Mouse (Mus musculus) olfactory bulb, adult 2 months (tissue): ENCODE results near the gene Nxpe5.

Source experiments
- CTCF ChIP-seq: fragments of 200-500 bp; IDR thresholded peaks from 2 replicates; pipeline ENCODE4 v1.5.1; 2012; ENCODE audit warnings: low read depth, mild to moderate bottlenecking, low read length, moderate library complexity; ENCODE audit not compliant: insufficient read depth
- POLR2A ChIP-seq: fragments of 200-500 bp; IDR thresholded peaks from 2 replicates; pipeline ENCODE4 v1.6.1; 2012; ENCODE audit warnings: mild to moderate bottlenecking, low read depth, low read length, moderate library complexity; ENCODE audit not compliant: insufficient read depth

GRCm38 (mm10) chr5:138187661-138188306, 37.9 kb upstream of the Nxpe5 start:
- no peak for TF ChIP-seq CTCF
- TF ChIP-seq POLR2A: no peak
